Mouse (Mus musculus): ENCODE measurements around the gene H6pd.

H6pd gene

DNA sequence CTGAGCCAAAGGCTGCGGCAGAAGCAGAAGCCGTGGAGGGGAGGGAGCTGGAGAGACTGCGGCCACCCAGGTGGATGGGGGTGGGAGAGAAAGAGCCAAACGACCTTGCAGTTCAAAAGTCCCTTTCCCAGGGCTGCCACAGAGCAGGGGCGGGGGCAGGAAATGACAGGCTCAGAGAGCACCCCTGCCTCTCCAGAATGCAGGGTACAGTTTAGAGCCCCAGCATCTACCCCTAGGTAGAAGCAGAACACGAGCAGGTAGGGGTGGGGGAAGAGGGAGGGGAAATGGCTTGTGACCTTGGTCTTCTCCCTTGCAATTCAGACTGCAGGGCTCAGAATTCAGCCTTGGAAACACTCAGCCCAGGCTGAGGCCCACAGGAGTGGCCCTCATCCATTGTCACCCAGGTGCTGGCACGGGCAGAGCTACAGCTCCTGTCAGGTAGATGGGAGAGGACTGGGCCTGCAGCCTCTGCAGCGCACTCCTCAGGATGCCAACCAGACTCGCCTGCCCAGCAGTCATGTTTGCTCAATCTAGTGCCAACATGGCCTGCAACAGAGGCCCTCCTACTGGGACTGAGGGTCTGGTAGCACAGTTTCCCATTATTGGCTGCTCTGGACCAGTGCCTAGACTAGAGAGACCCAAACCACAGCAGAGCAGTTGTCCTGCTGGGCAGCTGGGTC, 17.7 kb downstream of the H6pd start:
- peak overlapping the region; percentile 62 for H3K4me3 ChIP-seq (replicated peaks; ENCODE audit: low read length)
- TF ChIP-seq CTCF (conservative IDR thresholded peaks at IDR 0.05; ENCODE audit: low read length) (no peak), POU5F1 (IDR thresholded peaks at IDR 0.05; ENCODE audit: borderline replicate concordance, low read length) (no peak), NANOG (IDR thresholded peaks at IDR 0.05; ENCODE audit: borderline replicate concordance, low read length) (no peak)
- H3K9me3 ChIP-seq (ENCODE audit: low read length): no peaks in the 10 kb centered on the region
- H3K4me1 ChIP-seq (replicated peaks; ENCODE audit: low read depth, low read length): peaks cover 61% of the 10 kb centered on the region
- H3K27me3 ChIP-seq (ENCODE audit: insufficient read depth, low read length): no peaks in the 10 kb centered on the region
- H3K36me3 ChIP-seq (ENCODE audit: insufficient read depth, low read length): no peaks in the 10 kb centered on the region; the same call in 1 of the 2 replicates

DNA sequence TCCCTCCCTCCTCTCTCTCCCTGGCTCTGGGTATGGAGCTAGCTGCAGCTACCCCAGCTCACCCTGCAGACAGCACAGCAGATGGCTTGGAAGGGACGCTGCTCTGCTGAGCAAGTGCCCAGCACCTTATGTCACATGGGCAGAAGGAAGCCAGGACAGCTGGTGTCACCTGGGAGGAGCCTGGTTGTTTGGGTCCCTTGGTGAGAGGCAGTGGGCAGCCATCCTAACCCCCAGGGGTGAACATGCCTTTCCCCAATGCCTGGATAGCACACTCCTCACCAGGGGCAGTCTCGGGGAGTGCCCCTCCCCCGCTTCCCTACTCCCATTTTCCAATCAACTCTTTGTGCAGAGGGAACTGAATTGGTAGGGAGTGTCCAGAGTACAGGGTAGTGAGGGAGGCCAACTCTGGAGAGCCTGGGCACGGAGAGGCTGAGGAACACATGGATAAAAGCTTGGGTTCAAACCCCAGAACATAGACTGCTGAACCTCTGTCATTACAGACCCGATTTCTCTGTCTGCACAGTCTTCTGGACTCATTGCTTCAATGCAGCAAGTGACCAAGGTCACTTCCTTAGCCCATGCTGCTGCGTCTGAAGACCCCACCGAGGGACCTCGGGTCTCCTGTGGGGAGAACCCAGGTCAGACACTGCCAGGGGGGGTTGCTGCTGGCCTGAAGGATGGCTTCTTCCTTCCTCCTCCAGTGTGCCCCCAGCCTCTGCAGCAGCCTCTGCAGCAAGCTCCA, 18.4 kb downstream of the H6pd start:
- Histone ChIP-seq H3K27me3 (ENCODE audit: insufficient read depth, low read length) (no peaks in the 10 kb centered on the region), H3K9me3 (ENCODE audit: low read length) (no peaks in the 10 kb centered on the region), H3K4me3 (replicated peaks; ENCODE audit: low read length) (peak overlapping the region; percentile 62), H3K36me3 (ENCODE audit: insufficient read depth, low read length) (no peaks in the 10 kb centered on the region; the same call in 1 of the 2 replicates), H3K4me1 (replicated peaks; ENCODE audit: low read depth, low read length) (peaks cover 55% of the 10 kb centered on the region)
- TF ChIP-seq NANOG (IDR thresholded peaks at IDR 0.05; ENCODE audit: borderline replicate concordance, low read length) (no peak), CTCF (conservative IDR thresholded peaks at IDR 0.05; ENCODE audit: low read length) (no peak), POU5F1 (IDR thresholded peaks at IDR 0.05; ENCODE audit: borderline replicate concordance, low read length) (no peak)

DNA sequence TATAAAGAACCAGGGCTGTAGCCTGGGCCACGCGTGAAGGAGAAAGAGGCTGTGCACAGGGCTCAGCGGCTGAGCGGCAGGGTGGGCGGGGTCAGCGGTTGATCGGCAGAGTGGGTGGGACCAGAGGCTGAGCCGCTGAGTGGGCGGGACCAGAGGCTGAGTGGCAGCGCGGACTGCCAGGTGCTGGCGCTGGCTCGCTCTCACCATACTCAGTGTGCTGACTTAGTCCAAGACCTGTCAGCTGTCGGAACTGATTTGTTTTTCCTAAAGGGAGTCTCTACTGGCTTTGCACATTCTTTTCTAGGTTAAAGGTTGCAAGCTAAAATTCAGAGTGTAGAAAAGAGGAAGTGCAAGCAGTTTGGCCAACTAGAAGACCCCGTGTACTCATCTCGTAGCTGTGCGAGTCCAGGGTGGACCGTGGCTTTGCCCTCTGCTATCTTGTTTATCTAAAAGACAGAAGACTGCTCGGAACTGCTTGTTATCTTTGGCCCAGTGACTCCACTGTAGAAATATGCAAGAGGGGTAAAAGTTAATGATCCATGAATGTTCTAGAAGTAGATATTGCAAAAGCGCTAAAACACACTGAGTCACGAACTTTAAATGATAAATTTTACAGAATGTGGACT, 19.8 kb downstream of the H6pd start:
- no peaks in the 10 kb centered on the region for H3K36me3 ChIP-seq (ENCODE audit: insufficient read depth, low read length)
- TF ChIP-seq CTCF (conservative IDR thresholded peaks at IDR 0.05; ENCODE audit: low read length) (no peak), NANOG (IDR thresholded peaks at IDR 0.05; ENCODE audit: borderline replicate concordance, low read length) (no peak), POU5F1 (IDR thresholded peaks at IDR 0.05; ENCODE audit: borderline replicate concordance, low read length) (no peak)

GRCm38 (mm10) chr4:149988301-149988700, 20.5 kb downstream of the H6pd start:
- H3K36me3 ChIP-seq (ENCODE audit: insufficient read depth, low read length): 0 out of 2 replicates have a peak, but pooled peaks cover 6% of the 10 kb centered on the region
- H3K27me3 ChIP-seq (ENCODE audit: insufficient read depth, low read length): 0 out of 2 replicates have a peak, but pooled peaks cover 4% of the 10 kb centered on the region
- TF ChIP-seq NANOG (IDR thresholded peaks at IDR 0.05; ENCODE audit: borderline replicate concordance, low read length) (no peak), POU5F1 (IDR thresholded peaks at IDR 0.05; ENCODE audit: borderline replicate concordance, low read length) (no peak), CTCF (conservative IDR thresholded peaks at IDR 0.05; ENCODE audit: low read length) (no peak)

More for the DNA sequence above, 19.8 kb downstream of the H6pd start:
- H3K27me3 ChIP-seq (ENCODE audit: insufficient read depth, low read length): no peaks in the 10 kb centered on the region
- H3K4me3 ChIP-seq (replicated peaks; ENCODE audit: low read length): peak overlapping the region; percentile 52; the same call in 1 of the 2 replicates
- no peaks in the 10 kb centered on the region for H3K9me3 ChIP-seq (ENCODE audit: low read length)
- peaks cover 48% of the 10 kb centered on the region for H3K4me1 ChIP-seq (replicated peaks; ENCODE audit: low read depth, low read length)

GRCm38 (mm10) chr4:149986671-149987417, 22.0 kb downstream of the H6pd start:
- H3K4me1 ChIP-seq (replicated peaks; ENCODE audit: low read depth, low read length): peaks cover 48% of the 10 kb centered on the region
- no peaks in the 10 kb centered on the region for H3K9me3 ChIP-seq (ENCODE audit: low read length)
- TF ChIP-seq CTCF (conservative IDR thresholded peaks at IDR 0.05; ENCODE audit: low read length) (no peak), NANOG (IDR thresholded peaks at IDR 0.05; ENCODE audit: borderline replicate concordance, low read length) (no peak), POU5F1 (IDR thresholded peaks at IDR 0.05; ENCODE audit: borderline replicate concordance, low read length) (no peak)
- 0 out of 2 replicates have a peak, but pooled peaks cover 4% of the 10 kb centered on the region for H3K27me3 ChIP-seq (ENCODE audit: insufficient read depth, low read length)
- 0 out of 2 replicates have a peak, but pooled peaks cover 6% of the 10 kb centered on the region for H3K36me3 ChIP-seq (ENCODE audit: insufficient read depth, low read length)
- H3K4me3 ChIP-seq (replicated peaks; ENCODE audit: low read length): no peak overlapping the region

More at GRCm38 (mm10) chr4:149988301-149988700, 20.5 kb downstream of the H6pd start:
- Histone ChIP-seq H3K9me3 (ENCODE audit: low read length) (no peaks in the 10 kb centered on the region), H3K4me3 (replicated peaks; ENCODE audit: low read length) (no peak overlapping the region), H3K4me1 (replicated peaks; ENCODE audit: low read depth, low read length) (peaks cover 46% of the 10 kb centered on the region)

DNA sequence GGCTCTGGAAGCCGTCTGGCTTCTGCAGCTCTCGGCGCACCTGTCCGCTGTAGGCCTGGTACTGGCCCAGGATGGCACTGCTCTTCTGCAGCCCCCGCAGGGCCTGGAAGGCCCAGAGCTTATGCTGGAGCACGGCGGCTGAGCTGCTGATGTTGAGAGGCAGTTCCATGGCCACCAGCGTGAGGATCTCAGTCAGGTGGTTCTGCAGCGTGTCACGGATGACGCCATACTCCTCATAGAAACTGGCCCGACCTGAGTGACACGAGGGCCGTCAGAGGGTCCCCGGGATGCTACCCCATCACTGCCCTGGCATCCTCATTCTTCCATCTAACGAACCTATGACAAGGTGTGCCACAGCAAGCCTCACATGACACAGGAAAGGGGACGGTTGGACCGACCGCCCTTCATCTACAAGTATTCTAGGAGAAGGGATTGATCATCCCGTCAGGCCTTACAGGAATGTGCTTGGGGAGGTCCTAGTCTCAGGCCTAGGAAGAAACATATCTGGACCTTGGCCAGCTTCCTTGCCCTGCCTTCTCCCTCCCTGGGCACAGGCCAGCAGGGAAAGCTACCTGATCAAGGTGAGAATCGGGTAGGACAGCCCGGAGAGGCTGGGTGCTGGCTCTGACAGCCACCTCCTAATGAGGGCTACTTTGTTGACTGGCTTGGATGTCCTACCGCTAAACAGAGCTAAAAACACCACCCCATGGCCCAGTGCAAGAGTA, 24.7 kb downstream of the H6pd start:
- H3K27me3 ChIP-seq (ENCODE audit: insufficient read depth, low read length): 0 out of 2 replicates have a peak, but pooled peaks cover 7% of the 10 kb centered on the region
- H3K4me3 ChIP-seq (replicated peaks; ENCODE audit: low read length): no peak overlapping the region
- no peaks in the 10 kb centered on the region for H3K9me3 ChIP-seq (ENCODE audit: low read length)
- peaks cover 9% of the 10 kb centered on the region; the same call in 1 of the 2 replicates for H3K36me3 ChIP-seq (ENCODE audit: insufficient read depth, low read length)
- peaks cover 31% of the 10 kb centered on the region for H3K4me1 ChIP-seq (replicated peaks; ENCODE audit: low read depth, low read length)
- TF ChIP-seq CTCF (conservative IDR thresholded peaks at IDR 0.05; ENCODE audit: low read length): no peak
- TF ChIP-seq NANOG (IDR thresholded peaks at IDR 0.05; ENCODE audit: borderline replicate concordance, low read length): no peak

- H3K27me3 ChIP-seq (ENCODE audit: insufficient read depth, low read length): peaks cover 12% of the 10 kb centered on the region; the same call in 1 of the 2 replicates
- H3K4me1 ChIP-seq (replicated peaks; ENCODE audit: low read depth, low read length): peaks cover 24% of the 10 kb centered on the region
- TF ChIP-seq NANOG (IDR thresholded peaks at IDR 0.05; ENCODE audit: borderline replicate concordance, low read length): no peak
- TF ChIP-seq CTCF (conservative IDR thresholded peaks at IDR 0.05; ENCODE audit: low read length): no peak
- TF ChIP-seq POU5F1 (IDR thresholded peaks at IDR 0.05; ENCODE audit: borderline replicate concordance, low read length): no peak
- H3K4me3 ChIP-seq (replicated peaks; ENCODE audit: low read length): peak overlapping the region; percentile 39; the same call in 1 of the 2 replicates
- no peaks in the 10 kb centered on the region for H3K9me3 ChIP-seq (ENCODE audit: low read length)
- H3K36me3 ChIP-seq (ENCODE audit: insufficient read depth, low read length): peaks cover 9% of the 10 kb centered on the region; the same call in 1 of the 2 replicates
Observed at GRCm38 (mm10) chr4:149982154-149982553, 26.7 kb downstream of the H6pd start.

Measured in E14TG2a.4 (cell line).